Mouse (Mus musculus) liver, postnatal 0 days (tissue): Measurements from ENCODE around the gene Sh2b2.

ENCODE experiments used
- CTCF ChIP-seq: sonication (generic); IDR thresholded peaks from 2 replicates; pipeline ENCODE4 v1.5.1; 2016; ENCODE audit warnings: antibody characterized with exemption, low read depth
- EP300 ChIP-seq: IDR thresholded peaks from 2 replicates; pipeline ENCODE4 v1.6.1; 2016; ENCODE audit warnings: antibody characterized with exemption, low read depth, mild to moderate bottlenecking

- TF ChIP-seq EP300 (no peak), CTCF (no peak)
These were observed 42.2 kb upstream of the Sh2b2 start for GRCm38 (mm10) chr5:136288351-136289081.
